Mouse (Mus musculus) CH12.LX (cell line): ENCODE measurements at regions not wholly inside any gene's neighbourhood (a gene's known extent, or its start where the extent isn't known, plus 50 kb on each side); places are given as distances from the start of the nearest gene placed in this dataset.

ENCODE experiments used
- DNase-seq: peaks from one replicate; pipeline ENCODE4 v3.0.0-alpha.2; 2013; ENCODE audit errors: extremely low read depth
- H3K27ac ChIP-seq: 2 replicates; pipeline ENCODE4 v1.5.1; 2012; ENCODE audit warnings: low read depth, mild to moderate bottlenecking, control low read depth, moderate library complexity; ENCODE audit not compliant: insufficient read depth
- H3K27me3 ChIP-seq: replicated peaks from 2 replicates; pipeline ENCODE3; 2012; ENCODE audit warnings: inconsistent platforms
- H3K36me3 ChIP-seq, 2 experiments: replicated peaks in 1 of 2; 2 replicates each; pipeline versions ENCODE3 to v1.6.1; 2012; ENCODE audit warnings: inconsistent platforms in 1 of 2, low read length in 1 of 2, mild to moderate bottlenecking in 1 of 2, mixed read lengths in 1 of 2, moderate library complexity in 1 of 2; ENCODE audit not compliant: control insufficient read depth in 1 of 2, insufficient read depth in 1 of 2
- H3K4me1 ChIP-seq, 2 experiments: 2 replicates each; pipeline ENCODE4 v1.6.1; 2012; ENCODE audit warnings: inconsistent platforms in 1 of 2, moderate library complexity in 1 of 2; ENCODE audit not compliant: insufficient read depth in 2 of 2, control insufficient read depth in 1 of 2
- H3K4me2 ChIP-seq: 2 replicates; pipeline ENCODE4 v1.6.1; 2012; ENCODE audit warnings: low read depth, mild to moderate bottlenecking, control low read depth; ENCODE audit not compliant: poor library complexity, insufficient read depth, severe bottlenecking
- H3K4me3 ChIP-seq, 3 experiments: fragments of 150-350 bp in 1 of 3; sonication (generic) in 1 of 3; replicated peaks in 1 of 3; 2 replicates each; pipeline versions ENCODE3 to v1.5.1; 2011 to 2012; ENCODE audit warnings: low read depth in 2 of 3, low read length in 2 of 3, mild to moderate bottlenecking in 2 of 3, moderate library complexity in 2 of 3, control low read depth in 1 of 3, improper control_type of control experiment in 1 of 3, inconsistent platforms in 1 of 3, mixed read lengths in 1 of 3; ENCODE audit not compliant: poor library complexity in 1 of 3
- H3K79me2 ChIP-seq: replicated peaks from 2 replicates; pipeline ENCODE4 v1.6.1; 2012; ENCODE audit warnings: mild to moderate bottlenecking, moderate library complexity; ENCODE audit not compliant: control insufficient read depth, poor library complexity, insufficient read depth, severe bottlenecking; ENCODE audit errors: extremely low read depth
- H3K9ac ChIP-seq: 2 replicates; pipeline ENCODE4 v1.6.1; 2012; ENCODE audit warnings: low read depth, mild to moderate bottlenecking, control low read depth, moderate library complexity; ENCODE audit not compliant: insufficient read depth
- H3K9me3 ChIP-seq: replicated peaks from 2 replicates; pipeline ENCODE3; 2012; ENCODE audit warnings: low read length, inconsistent platforms, mixed read lengths
- ELF1 ChIP-seq: IDR thresholded peaks from 2 replicates; pipeline ENCODE4 v1.6.1; 2014; ENCODE audit warnings: low read depth, mild to moderate bottlenecking, inconsistent platforms, low read length, improper control_type of control experiment
- ETS1 ChIP-seq: conservative IDR thresholded peaks from 2 replicates; pipeline ENCODE4 v1.6.1; 2012; ENCODE audit warnings: low read depth, mild to moderate bottlenecking, inconsistent platforms, low read length, improper control_type of control experiment, moderate library complexity
- GABPA ChIP-seq: IDR thresholded peaks from 2 replicates; pipeline ENCODE4 v1.6.1; 2012; ENCODE audit warnings: low read depth, low read length, improper control_type of control experiment, inconsistent platforms; ENCODE audit not compliant: insufficient replicate concordance
- HCFC1 ChIP-seq: IDR thresholded peaks from 2 replicates; pipeline ENCODE4 v1.6.1; 2012; ENCODE audit warnings: low read depth, mild to moderate bottlenecking, inconsistent platforms, low read length, improper control_type of control experiment
- JUN ChIP-seq: IDR thresholded peaks from 2 replicates; pipeline ENCODE4 v1.6.1; 2011; ENCODE audit warnings: low read depth, mild to moderate bottlenecking, low read length, improper control_type of control experiment, moderate library complexity; ENCODE audit not compliant: insufficient read depth
- MAFK ChIP-seq: IDR thresholded peaks from 2 replicates; pipeline ENCODE4 v1.6.1; 2011; ENCODE audit warnings: low read length, improper control_type of control experiment; ENCODE audit not compliant: insufficient replicate concordance
- MAX ChIP-seq: IDR thresholded peaks from 2 replicates; pipeline ENCODE4 v1.6.1; 2011; ENCODE audit warnings: low read length, improper control_type of control experiment
- MAZ ChIP-seq: IDR thresholded peaks from 2 replicates; pipeline ENCODE4 v1.6.1; 2012; ENCODE audit warnings: low read depth, mild to moderate bottlenecking, inconsistent platforms, low read length, improper control_type of control experiment, moderate library complexity
- NELFE ChIP-seq: IDR thresholded peaks from 2 replicates; pipeline ENCODE4 v1.6.1; 2011; ENCODE audit warnings: low read depth, low read length, improper control_type of control experiment
- POLR2AphosphoS2 ChIP-seq: IDR thresholded peaks from 2 replicates; pipeline ENCODE4 v1.6.1; 2011; ENCODE audit warnings: low read depth, low read length, improper control_type of control experiment
- RAD21 ChIP-seq: IDR thresholded peaks from 2 replicates; pipeline ENCODE4 v1.6.1; 2011; ENCODE audit warnings: low read depth, mild to moderate bottlenecking, low read length, improper control_type of control experiment, moderate library complexity
- SIN3A ChIP-seq: IDR thresholded peaks from 2 replicates; pipeline ENCODE4 v1.6.1; 2012; ENCODE audit warnings: low read length, improper control_type of control experiment, inconsistent platforms
- SMC3 ChIP-seq: IDR thresholded peaks from 2 replicates; pipeline ENCODE4 v1.6.1; 2011; ENCODE audit warnings: low read depth, low read length, improper control_type of control experiment
- UBTF ChIP-seq: IDR thresholded peaks from 2 replicates; pipeline ENCODE4 v1.6.1; 2012; ENCODE audit warnings: low read depth, mild to moderate bottlenecking, inconsistent platforms, low read length, improper control_type of control experiment, moderate library complexity
- USF2 ChIP-seq: conservative IDR thresholded peaks from 2 replicates; pipeline ENCODE4 v1.6.1; 2011; ENCODE audit warnings: low read depth, low read length, improper control_type of control experiment
- ZKSCAN1 ChIP-seq: IDR thresholded peaks from 2 replicates; pipeline ENCODE4 v1.6.1; 2012; ENCODE audit warnings: low read depth, inconsistent platforms, low read length, improper control_type of control experiment, borderline replicate concordance
- ZMIZ1 ChIP-seq: IDR thresholded peaks from 2 replicates; pipeline ENCODE4 v1.6.1; 2012; ENCODE audit warnings: low read depth, mild to moderate bottlenecking, inconsistent platforms, low read length, improper control_type of control experiment
- dilution Hi-C: fragments of 300-500 bp; cut with MboI; formaldehyde crosslinking; loops from 2 replicates; pipeline ENCODE4 v1.14.3; 2020; ENCODE audit warnings: low sequenced_read_pairs; ENCODE audit not compliant: extremely low pct_unique_long_range_greater_than_20kb, extremely low pct_ligation_motif_present
- in situ Hi-C: fragments of 300-500 bp; cut with MboI; formaldehyde crosslinking; loops from 3 replicates; pipeline ENCODE4 v1.14.3; 2019; ENCODE audit warnings: low sequenced_read_pairs, low pct_ligation_motif_present, low pct_unique_long_range_greater_than_20kb, mixed read lengths

- no peak for TF ChIP-seq JUN
- no peak for TF ChIP-seq ETS1
- TF ChIP-seq HCFC1, result no peak
- no peak for TF ChIP-seq MAFK
- TF ChIP-seq POLR2AphosphoS2, result no peak
- no peak for TF ChIP-seq NELFE
- TF ChIP-seq ZMIZ1, result no peak
- no peak for TF ChIP-seq GABPA
- no peak for TF ChIP-seq ELF1
- TF ChIP-seq SIN3A, result no peak
- no peak for TF ChIP-seq MAX
- no peak for TF ChIP-seq UBTF
- TF ChIP-seq SMC3, result no peak
- TF ChIP-seq ZKSCAN1, result no peak
- TF ChIP-seq USF2, result no peak
- TF ChIP-seq, all 38 proteins: peak for 0
These were observed 2146.3 kb downstream of the Cntnap5b start for GRCm38 (mm10) chr1:101918872-101919271.

GRCm38 (mm10) chr1:101941107-101941506 is 2168.5 kb downstream of the Cntnap5b start:
- Histone ChIP-seq H3K27ac (no peak overlapping the region), H3K27me3 (no peaks in the 10 kb centered on the region), H3K4me1 (no peaks in the 10 kb centered on the region), H3K4me2 (no peak overlapping the region), H3K9ac (no peak overlapping the region), H3K4me3 (no peak overlapping the region), H3K79me2 (no peaks in the 10 kb centered on the region), H3K9me3 (peaks cover 15% of the 10 kb centered on the region), H3K36me3 (no peaks in the 10 kb centered on the region)
- TF ChIP-seq MAX (no peak), MAZ (no peak), ZMIZ1 (no peak), RAD21 (no peak), UBTF (no peak)
- in situ Hi-C loops, result no loop called here
- dilution Hi-C loops, result no loop called here
- no peak for DNase-seq

More at GRCm38 (mm10) chr1:101918872-101919271, 2146.3 kb downstream of the Cntnap5b start:
- in situ Hi-C loops (no loop called here), dilution Hi-C loops (no loop called here)
- DNase-seq, result no peak
- no peak overlapping the region for H3K27ac ChIP-seq
- no peak overlapping the region for H3K4me2 ChIP-seq
- no peak overlapping the region for H3K4me3 ChIP-seq
- no peaks in the 10 kb centered on the region for H3K9me3 ChIP-seq
- no peaks in the 10 kb centered on the region for H3K36me3 ChIP-seq
- no peaks in the 10 kb centered on the region for H3K27me3 ChIP-seq
- no peak overlapping the region for H3K9ac ChIP-seq
- no peaks in the 10 kb centered on the region for H3K4me1 ChIP-seq
- H3K79me2 ChIP-seq, result no peaks in the 10 kb centered on the region
